Mouse (Mus musculus) kidney, embryonic 15.5 days (tissue): ENCODE data around the gene Rdm1. TPM values are rescaled to one million over a fixed set of nuclear protein-coding genes. Genes with fewer than 3 reads are reported as not detected.
"Not testable (repeated sequence)": the region's sequence is repeated elsewhere in the genome, so short reads cannot be mapped to it uniquely, and the experiment has no call there.

Source experiments
- ATAC-seq: fragments of 200-750 bp; cut with Nextera tagmentation; replicated peaks from 2 replicates; pipeline ENCODE4 v1.8.0; 2017; ENCODE audit warnings: moderate TSS enrichment; ENCODE audit not compliant: low FRiP score
- H3K27ac ChIP-seq: fragments of 300-500 bp; sonication (generic); 2 replicates; pipeline ENCODE4 v1.5.1; 2015; ENCODE audit warnings: mild to moderate bottlenecking, inconsistent platforms
- H3K27me3 ChIP-seq: fragments of 300-500 bp; sonication (generic); 2 replicates; pipeline ENCODE4 v1.6.1; 2015; ENCODE audit warnings: inconsistent platforms
- H3K36me3 ChIP-seq: fragments of 300-500 bp; sonication (generic); 2 replicates; pipeline ENCODE4 v1.6.1; 2015; ENCODE audit warnings: inconsistent platforms
- H3K4me1 ChIP-seq: fragments of 300-500 bp; sonication (generic); 2 replicates; pipeline ENCODE4 v1.6.1; 2015; ENCODE audit warnings: inconsistent platforms
- H3K4me2 ChIP-seq: fragments of 300-500 bp; sonication (generic); 2 replicates; pipeline ENCODE4 v1.6.1; 2015; ENCODE audit warnings: moderate library complexity, mild to moderate bottlenecking, inconsistent platforms
- H3K4me3 ChIP-seq: fragments of 300-500 bp; sonication (generic); replicated peaks from 2 replicates; pipeline ENCODE4 v1.5.1; 2015; ENCODE audit warnings: mild to moderate bottlenecking, inconsistent platforms
- H3K9ac ChIP-seq: fragments of 300-500 bp; sonication (generic); 2 replicates; pipeline ENCODE4 v1.6.1; 2015; ENCODE audit warnings: mild to moderate bottlenecking, inconsistent platforms
- H3K9me3 ChIP-seq: fragments of 300-500 bp; sonication (generic); replicated peaks from 2 replicates; pipeline ENCODE4 v1.6.1; 2016; ENCODE audit warnings: inconsistent platforms
- WGBS: fragments of 180-500 bp; shearing (Covaris S2); methylation state at CpG from one replicate; pipeline ENCODE4 v1.1.7; 2015; ENCODE audit warnings: mixed read lengths; 5-methylcytosine and 5-hydroxymethylcytosine counted together
- polyA plus RNA-seq: library from polyadenylated mRNA; unstranded; fragments of >200 nt; fragmentation: Nextera tagmentation; extraction: Ambion mirVana; gene quantifications from 2 replicates; pipeline ENCODE4 v1.2.1, GENCODE M21; 2015

Rdm1 gene
- polyA plus RNA-seq, 1 experiment from 2014 or later: 35.5 TPM

DNA sequence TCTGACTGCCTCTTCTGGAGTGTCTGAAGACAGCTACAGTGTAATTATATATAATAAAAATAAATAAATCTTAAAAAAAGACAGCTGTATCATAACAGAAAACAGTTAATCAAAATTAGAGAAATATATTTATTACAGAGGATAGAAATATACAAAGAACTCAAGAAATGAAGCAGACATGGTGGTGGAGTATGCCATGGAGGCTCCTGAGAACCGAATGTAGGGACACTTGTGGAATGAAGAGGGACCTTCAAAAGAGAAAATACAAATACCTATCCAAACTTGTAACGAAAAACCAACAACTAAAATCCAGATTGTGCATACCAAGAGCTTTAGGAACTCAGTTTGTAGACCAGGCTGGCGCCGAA is 18.0 kb downstream of the Rdm1 start:
- peaks cover 10% of the 10 kb centered on the region; the same call in 1 of the 2 replicates for H3K4me1 ChIP-seq
- H3K36me3 ChIP-seq, H3K9me3 ChIP-seq, H3K4me3 ChIP-seq, ATAC-seq, H3K27me3 ChIP-seq, H3K9ac ChIP-seq, H3K4me2 ChIP-seq: not testable (repeated sequence)
- 1% methylated on average over 4 of the region's 4 CpGs for WGBS
- H3K27ac ChIP-seq: peak overlapping the region; percentile 75

DNA sequence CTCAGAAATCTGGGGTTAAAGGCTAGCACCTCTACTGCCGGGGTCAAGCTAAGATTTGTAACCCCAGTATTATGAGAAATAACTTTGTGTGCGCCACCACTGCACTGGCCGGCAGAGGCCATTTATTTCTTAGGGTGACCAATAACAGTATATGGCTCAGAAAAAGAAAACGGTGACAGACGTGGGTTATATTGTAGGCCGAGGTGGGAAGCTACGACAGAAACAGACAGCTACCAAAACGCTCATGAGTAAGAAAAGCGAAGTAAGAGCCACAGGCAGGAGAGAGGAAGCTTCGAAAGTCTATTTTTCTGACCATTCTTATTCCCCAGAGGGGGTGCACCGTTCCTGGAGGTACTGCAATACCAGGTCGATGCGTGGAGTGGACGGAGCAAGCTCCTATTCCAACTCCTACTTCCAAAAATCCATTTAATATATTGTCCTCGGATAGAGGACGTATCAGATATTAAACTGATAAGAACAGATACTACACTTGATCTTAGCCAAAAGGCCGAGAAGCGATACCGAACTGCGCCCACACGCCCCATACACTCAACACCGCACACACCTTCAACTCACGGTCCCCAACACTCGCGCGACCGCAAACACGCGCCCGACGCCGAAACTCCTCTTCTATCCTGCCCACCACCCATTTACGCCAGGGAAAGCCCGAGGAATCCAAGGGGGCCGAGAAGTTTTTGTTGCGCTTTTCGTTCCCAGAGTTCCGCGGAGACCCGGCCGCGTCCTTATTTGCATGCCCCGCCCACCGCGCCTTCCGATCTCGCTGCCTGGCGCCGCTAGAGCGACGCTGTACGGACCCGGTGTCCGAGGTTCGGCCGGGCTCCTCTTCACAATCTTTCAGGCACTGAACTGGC is 18.7 kb downstream of the Rdm1 start:
- not testable (repeated sequence) for H3K36me3 ChIP-seq, H3K9me3 ChIP-seq, H3K27me3 ChIP-seq
- Histone ChIP-seq H3K27ac (peak overlapping the region; percentile 93), H3K4me2 (peak overlapping the region; percentile 56), H3K9ac (peak overlapping the region; percentile 39; the same call in 1 of the 2 replicates), H3K4me1 (peaks cover 10% of the 10 kb centered on the region; the same call in 1 of the 2 replicates), H3K4me3 (peak overlapping the region; percentile 38)
- ATAC-seq: peak; percentile 87
- under 1% methylated on average over 45 of the region's 56 CpGs for WGBS

DNA sequence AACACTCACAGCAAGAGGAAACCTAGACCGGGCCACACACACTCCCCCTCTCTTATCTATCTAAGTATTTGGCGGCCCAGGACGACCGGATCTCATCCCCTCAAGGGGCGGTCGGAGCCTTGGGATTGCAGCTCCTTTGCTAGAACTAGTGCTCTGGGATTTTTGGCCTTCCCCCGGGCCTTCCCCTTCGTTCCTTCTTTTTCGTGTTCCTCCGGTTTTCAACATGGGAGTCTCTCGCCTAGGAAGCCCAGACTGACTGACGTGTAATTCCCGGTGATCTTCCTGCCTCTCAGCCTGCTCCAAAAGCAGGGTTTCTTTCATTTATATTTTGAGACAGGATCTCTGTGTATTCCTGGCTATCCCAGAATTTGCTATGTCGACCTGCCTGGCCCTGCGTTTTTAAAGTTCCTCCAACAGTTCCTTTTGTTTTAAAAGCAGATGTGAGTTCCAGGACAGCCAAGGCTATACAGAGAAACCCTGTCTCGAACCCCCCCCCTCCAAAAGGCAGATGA is 19.3 kb downstream of the Rdm1 start:
- not testable (repeated sequence) for H3K36me3 ChIP-seq, H3K9me3 ChIP-seq, H3K27me3 ChIP-seq, H3K4me1 ChIP-seq, ATAC-seq
- peak overlapping the region; percentile 39; the same call in 1 of the 2 replicates for H3K9ac ChIP-seq
- peak overlapping the region; percentile 93 for H3K27ac ChIP-seq
- H3K4me2 ChIP-seq: peak overlapping the region; percentile 56
- WGBS: 11% methylated on average over 16 of the region's 16 CpGs
- peak overlapping the region; percentile 38 for H3K4me3 ChIP-seq

DNA sequence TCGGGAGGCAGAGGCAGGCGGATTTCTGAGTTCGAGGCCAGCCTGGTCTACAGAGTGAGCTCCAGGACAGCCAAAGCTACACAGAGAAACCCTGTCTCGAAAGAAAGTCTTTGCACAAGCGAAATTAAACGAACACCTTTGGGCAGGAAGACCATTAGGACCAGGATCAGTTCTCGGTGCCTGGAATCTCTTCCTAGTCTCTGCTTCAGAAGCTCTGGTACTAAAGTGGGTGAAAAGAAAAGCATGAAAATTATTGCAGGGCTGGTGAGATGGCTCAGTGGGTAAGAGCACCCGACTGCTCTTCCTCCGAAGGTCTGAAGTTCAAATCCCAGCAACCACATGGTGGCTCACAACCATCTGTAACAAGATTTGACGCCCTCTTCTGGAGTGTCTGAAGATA is 20.1 kb downstream of the Rdm1 start:
- H3K27ac ChIP-seq, H3K4me2 ChIP-seq, H3K9ac ChIP-seq, H3K27me3 ChIP-seq, H3K4me3 ChIP-seq, H3K36me3 ChIP-seq, H3K4me1 ChIP-seq, ATAC-seq, H3K9me3 ChIP-seq: not testable (repeated sequence)
- WGBS: 93% methylated on average over 10 of the region's 10 CpGs

DNA sequence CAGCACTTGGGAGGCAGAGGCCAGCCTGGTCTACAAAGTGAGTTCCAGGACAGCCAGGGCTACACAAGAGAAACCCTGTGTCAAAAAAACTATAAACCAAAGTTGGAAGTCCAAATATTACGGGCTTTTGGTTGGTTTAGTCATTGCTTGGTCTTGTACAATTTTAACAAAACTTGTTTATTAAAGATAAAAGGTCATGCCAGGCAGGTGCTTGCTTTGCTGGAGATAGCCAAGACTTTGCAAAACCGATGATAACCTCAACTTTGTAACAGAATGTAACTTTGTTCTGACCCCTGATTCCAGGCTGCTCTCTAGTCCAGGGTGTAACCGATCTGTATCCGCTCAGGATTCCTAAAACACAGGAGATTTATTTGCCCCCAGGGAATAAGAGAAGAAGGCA is 29.4 kb downstream of the Rdm1 start:
- Histone ChIP-seq H3K27ac (no peak overlapping the region), H3K9me3 (no peaks in the 10 kb centered on the region), H3K36me3 (no peaks in the 10 kb centered on the region), H3K27me3 (peaks cover 4% of the 10 kb centered on the region), H3K4me1 (peaks cover 14% of the 10 kb centered on the region), H3K9ac (no peak overlapping the region), H3K4me3 (no peak overlapping the region), H3K4me2 (no peak overlapping the region)
- ATAC-seq: no peak
- 77% methylated on average over 4 of the region's 4 CpGs for WGBS

DNA sequence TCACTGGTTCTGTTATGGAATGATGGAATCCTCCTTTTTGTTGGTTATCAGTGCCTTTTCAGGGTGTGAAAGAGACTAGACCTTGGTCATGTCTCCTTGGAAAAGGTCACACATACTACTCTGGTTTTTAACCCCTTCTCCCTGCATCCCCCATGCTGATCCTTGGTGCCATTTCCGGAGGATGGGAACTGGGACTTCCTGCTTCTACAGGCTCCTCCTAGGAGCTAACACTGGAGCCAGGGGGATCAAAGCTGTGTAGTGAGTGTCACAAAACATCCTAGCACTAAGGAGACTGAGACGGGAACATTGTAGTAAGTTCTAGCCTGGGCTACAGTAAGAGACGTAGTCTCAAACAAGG is 30.5 kb downstream of the Rdm1 start:
- peak overlapping the region; percentile 23 for H3K4me3 ChIP-seq
- ATAC-seq: peak; percentile 20
- peaks cover 4% of the 10 kb centered on the region for H3K27me3 ChIP-seq
- peak overlapping the region; percentile 47 for H3K4me2 ChIP-seq
- no peaks in the 10 kb centered on the region for H3K9me3 ChIP-seq
- WGBS: 3% methylated on average over 3 of the region's 3 CpGs
- no peaks in the 10 kb centered on the region for H3K36me3 ChIP-seq
- H3K4me1 ChIP-seq: peaks cover 14% of the 10 kb centered on the region
- peak overlapping the region; percentile 44 for H3K9ac ChIP-seq
- peak overlapping the region; percentile 98 for H3K27ac ChIP-seq

DNA sequence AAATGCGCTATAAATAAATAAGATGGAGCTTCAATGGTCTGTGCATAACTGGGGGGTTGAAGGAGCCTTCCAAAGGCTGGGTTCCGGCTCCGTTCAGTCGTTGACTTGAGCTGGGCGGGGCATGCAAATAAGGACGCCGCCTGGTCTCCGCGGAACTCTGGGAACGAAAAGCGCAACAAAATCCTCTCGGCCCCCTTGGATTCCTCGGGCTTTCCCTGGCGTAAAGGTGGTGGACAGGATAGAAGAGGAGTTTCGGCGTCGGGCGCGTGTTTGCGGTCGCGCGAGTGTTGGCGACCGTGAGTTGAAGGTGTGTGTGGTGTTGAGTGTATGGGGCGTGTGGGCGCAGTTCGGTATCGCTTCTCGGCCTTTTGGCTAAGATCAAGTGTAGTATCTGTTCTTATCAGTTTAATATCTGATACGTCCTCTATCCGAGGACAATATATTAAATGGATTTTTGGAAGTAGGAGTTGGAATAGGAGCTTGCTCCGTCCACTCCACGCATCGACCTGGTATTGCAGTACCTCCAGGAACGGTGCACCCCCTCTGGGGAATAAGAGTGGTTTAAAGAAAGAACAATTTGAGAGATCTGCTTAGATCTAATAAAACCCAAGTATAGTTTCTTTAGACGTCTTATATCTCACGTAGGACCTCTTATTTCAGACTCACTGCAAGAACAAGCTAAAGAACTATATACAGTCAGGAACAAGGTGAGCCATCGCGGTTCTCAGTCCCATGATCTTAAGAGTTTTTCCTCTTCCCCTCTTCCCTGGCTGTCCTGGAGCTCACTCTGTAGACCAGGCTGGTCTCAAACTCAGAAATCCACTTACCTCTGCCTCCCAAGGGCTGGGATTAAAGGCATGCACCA is 31.1 kb downstream of the Rdm1 start:
- H3K9me3 ChIP-seq, H3K27me3 ChIP-seq, H3K36me3 ChIP-seq: not testable (repeated sequence)
- Histone ChIP-seq H3K4me2 (peak overlapping the region; percentile 47), H3K4me1 (peaks cover 14% of the 10 kb centered on the region), H3K4me3 (peak overlapping the region; percentile 23), H3K9ac (peak overlapping the region; percentile 44), H3K27ac (peak overlapping the region; percentile 98)
- WGBS: 0% methylated on average over 38 of the region's 40 CpGs
- peak; percentile 95 for ATAC-seq

DNA sequence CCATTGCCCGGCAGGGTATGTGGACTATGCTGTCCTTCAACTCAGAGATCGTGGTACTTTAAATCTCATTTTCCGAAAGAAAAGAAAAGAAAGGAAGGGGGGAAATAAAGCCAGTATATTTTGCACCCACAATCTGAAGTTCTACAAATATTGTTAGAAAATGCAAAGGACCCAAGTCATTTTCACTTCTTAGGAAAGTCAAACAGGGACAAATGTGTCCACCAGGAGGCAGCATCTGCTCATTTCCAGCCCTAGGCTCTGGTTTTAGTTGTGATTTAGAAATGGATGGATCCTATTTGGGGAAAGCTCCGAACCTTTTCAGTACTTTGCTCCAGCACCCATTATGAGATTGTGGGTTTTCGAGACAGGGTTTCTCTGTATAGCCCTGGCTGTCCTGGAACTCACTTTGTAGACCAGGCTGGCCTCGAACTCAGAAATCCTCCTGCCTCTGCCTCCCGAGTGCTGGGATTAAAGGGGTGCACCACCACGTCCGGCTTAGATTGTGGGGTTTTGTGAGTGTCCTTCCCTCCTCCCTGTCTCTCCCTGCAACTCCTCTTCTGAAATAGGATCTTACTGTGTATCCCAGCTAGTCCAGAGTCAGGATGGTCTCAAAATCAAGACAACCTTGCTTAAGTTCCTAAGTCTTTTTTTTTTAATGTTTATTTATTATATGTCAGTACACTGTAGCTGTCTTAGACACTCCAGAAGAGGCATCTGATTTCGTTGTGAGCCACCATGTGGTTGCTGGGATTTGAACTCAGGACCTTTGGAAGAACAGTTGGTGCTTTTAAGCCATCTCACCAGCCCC is 32.0 kb downstream of the Rdm1 start:
- no peaks in the 10 kb centered on the region for H3K9me3 ChIP-seq
- peaks cover 14% of the 10 kb centered on the region for H3K4me1 ChIP-seq
- peak; percentile 13; the same call in 1 of the 2 replicates for ATAC-seq
- no peak overlapping the region; the same call in 1 of the 2 replicates for H3K4me2 ChIP-seq
- no peak overlapping the region for H3K9ac ChIP-seq
- WGBS: 32% methylated on average over 10 of the region's 10 CpGs
- H3K27me3 ChIP-seq: 0 out of 2 replicates have a peak, but pooled peaks cover under 1% of the 10 kb centered on the region
- no peak overlapping the region for H3K4me3 ChIP-seq
- peak overlapping the region; percentile 92 for H3K27ac ChIP-seq
- no peaks in the 10 kb centered on the region for H3K36me3 ChIP-seq

DNA sequence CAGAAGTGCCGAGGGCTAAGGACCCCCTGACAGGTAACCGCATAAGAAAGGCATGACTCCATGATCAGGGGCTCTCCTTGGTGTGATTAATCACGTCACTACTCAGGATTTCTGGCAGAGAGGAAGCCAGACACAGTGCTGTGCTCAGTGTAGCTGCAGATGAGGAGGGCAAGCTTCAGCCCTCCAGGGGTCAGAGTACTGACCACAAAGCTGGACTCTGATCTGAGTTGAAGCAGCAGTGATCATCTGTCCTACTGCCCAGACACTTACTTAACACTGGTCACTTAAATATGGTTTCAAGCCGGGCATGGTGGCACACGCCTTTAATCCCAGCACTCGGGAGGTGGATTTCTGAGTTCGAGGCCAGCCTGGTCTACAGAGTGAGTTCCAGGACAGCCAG is 34.2 kb downstream of the Rdm1 start:
- WGBS: 63% methylated on average over 7 of the region's 7 CpGs
- no peak for ATAC-seq

DNA sequence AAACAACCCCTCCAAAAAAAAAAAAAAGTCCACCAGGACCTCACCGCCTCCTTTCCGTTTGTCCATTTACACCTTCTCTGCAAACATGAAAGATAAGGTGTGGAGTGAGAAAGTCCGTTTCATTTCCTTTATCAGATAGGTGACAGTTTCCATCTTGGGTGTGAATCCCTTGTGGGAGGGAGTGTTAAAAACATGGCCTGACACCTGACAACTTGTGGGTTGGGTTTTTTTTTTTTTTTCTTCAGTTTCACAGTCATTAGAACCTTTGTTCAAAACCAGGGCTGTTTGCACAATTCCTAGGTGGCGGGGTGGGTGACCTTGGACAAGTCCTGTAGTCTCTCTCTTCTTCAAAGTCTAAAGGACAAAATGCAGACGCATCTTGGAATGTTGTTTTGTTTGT is 34.8 kb downstream of the Rdm1 start:
- no peak overlapping the region for H3K4me3 ChIP-seq
- no peak for ATAC-seq
- peaks cover 28% of the 10 kb centered on the region for H3K4me1 ChIP-seq
- no peak overlapping the region for H3K4me2 ChIP-seq
- no peak overlapping the region for H3K27ac ChIP-seq
- H3K9ac ChIP-seq: no peak overlapping the region
- peaks cover 11% of the 10 kb centered on the region for H3K27me3 ChIP-seq
- no peaks in the 10 kb centered on the region for H3K36me3 ChIP-seq
- no peaks in the 10 kb centered on the region for H3K9me3 ChIP-seq
- 31% methylated on average over 5 of the region's 5 CpGs for WGBS

More for the DNA sequence above, 34.2 kb downstream of the Rdm1 start:
- Histone ChIP-seq H3K9ac (no peak overlapping the region), H3K36me3 (no peaks in the 10 kb centered on the region), H3K4me3 (no peak overlapping the region), H3K4me2 (no peak overlapping the region), H3K27me3 (peaks cover 5% of the 10 kb centered on the region), H3K9me3 (no peaks in the 10 kb centered on the region), H3K27ac (no peak overlapping the region), H3K4me1 (peaks cover 23% of the 10 kb centered on the region)

DNA sequence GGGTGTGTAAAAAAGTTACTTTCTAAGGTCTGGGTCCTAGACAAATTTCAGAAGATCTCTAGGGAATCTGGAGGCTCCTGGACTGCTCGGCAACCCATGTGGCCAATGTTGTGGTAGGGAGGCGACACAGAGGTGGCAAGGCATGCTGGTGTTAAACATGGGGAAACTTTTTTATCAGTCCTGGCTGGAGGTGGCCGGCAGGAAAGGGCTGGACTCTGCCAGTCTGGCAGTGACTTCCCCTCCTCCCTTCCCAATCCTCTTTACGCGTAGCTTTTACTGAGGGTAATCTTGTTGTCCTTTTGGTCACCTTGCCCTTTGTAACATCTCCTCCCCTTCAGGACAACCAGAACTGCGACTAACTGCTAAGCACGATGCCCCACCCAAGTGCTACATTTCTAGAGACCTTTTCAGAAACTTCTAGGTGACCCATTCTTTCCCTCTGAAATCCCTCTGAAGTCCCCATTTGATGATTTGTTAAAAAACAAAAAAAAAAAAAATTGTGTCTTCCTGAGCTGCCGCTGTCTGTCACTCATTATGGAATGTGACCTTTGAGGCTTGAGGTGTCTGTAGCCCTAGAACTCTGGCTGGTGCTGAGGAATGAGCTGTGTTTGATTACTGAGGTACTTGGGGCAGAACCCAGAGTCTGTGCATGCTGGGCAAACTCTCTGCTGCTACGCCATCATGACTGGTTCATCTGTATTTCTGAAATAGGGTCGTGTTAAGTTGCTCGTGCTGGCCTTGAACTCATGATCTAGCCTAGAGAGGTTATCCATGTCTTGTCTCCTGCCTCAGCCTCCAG is 36.4 kb downstream of the Rdm1 start:
- Histone ChIP-seq H3K27me3 (peaks cover 18% of the 10 kb centered on the region), H3K4me3 (no peak overlapping the region), H3K27ac (no peak overlapping the region), H3K4me1 (peaks cover 37% of the 10 kb centered on the region), H3K36me3 (no peaks in the 10 kb centered on the region), H3K9me3 (no peaks in the 10 kb centered on the region), H3K9ac (no peak overlapping the region), H3K4me2 (no peak overlapping the region)
- 44% methylated on average over 11 of the region's 11 CpGs for WGBS
- no peak for ATAC-seq
